Mouse (Mus musculus): ENCODE measurements around the gene Defb5.

GRCm38 (mm10) chr8:19259667-19260066 lies 12.3 kb downstream of the Defb5 start:
- TF ChIP-seq CTCF (IDR thresholded peaks at IDR 0.05; ENCODE audit: control insufficient read depth, insufficient read depth, low read length) (no peak), POLR2A (IDR thresholded peaks at IDR 0.05; ENCODE audit: borderline replicate concordance, control insufficient read depth, low read depth, low read length) (no peak)
